Mouse (Mus musculus) kidney, embryonic 15.5 days (tissue): Measurements from ENCODE around the gene Lrrfip1. TPM values are rescaled to one million over a fixed set of nuclear protein-coding genes. Genes with fewer than 3 reads are reported as not detected.

Experiments
- ATAC-seq: fragments of 200-750 bp; cut with Nextera tagmentation; replicated peaks from 2 replicates; pipeline ENCODE4 v1.8.0; 2017; ENCODE audit warnings: moderate TSS enrichment; ENCODE audit not compliant: low FRiP score
- H3K27ac ChIP-seq: fragments of 300-500 bp; sonication (generic); 2 replicates; pipeline ENCODE4 v1.5.1; 2015; ENCODE audit warnings: mild to moderate bottlenecking, inconsistent platforms
- H3K27me3 ChIP-seq: fragments of 300-500 bp; sonication (generic); 2 replicates; pipeline ENCODE4 v1.6.1; 2015; ENCODE audit warnings: inconsistent platforms
- H3K36me3 ChIP-seq: fragments of 300-500 bp; sonication (generic); 2 replicates; pipeline ENCODE4 v1.6.1; 2015; ENCODE audit warnings: inconsistent platforms
- H3K4me1 ChIP-seq: fragments of 300-500 bp; sonication (generic); 2 replicates; pipeline ENCODE4 v1.6.1; 2015; ENCODE audit warnings: inconsistent platforms
- H3K4me2 ChIP-seq: fragments of 300-500 bp; sonication (generic); 2 replicates; pipeline ENCODE4 v1.6.1; 2015; ENCODE audit warnings: moderate library complexity, mild to moderate bottlenecking, inconsistent platforms
- H3K4me3 ChIP-seq: fragments of 300-500 bp; sonication (generic); replicated peaks from 2 replicates; pipeline ENCODE4 v1.5.1; 2015; ENCODE audit warnings: mild to moderate bottlenecking, inconsistent platforms
- H3K9ac ChIP-seq: fragments of 300-500 bp; sonication (generic); 2 replicates; pipeline ENCODE4 v1.6.1; 2015; ENCODE audit warnings: mild to moderate bottlenecking, inconsistent platforms
- H3K9me3 ChIP-seq: fragments of 300-500 bp; sonication (generic); replicated peaks from 2 replicates; pipeline ENCODE4 v1.6.1; 2016; ENCODE audit warnings: inconsistent platforms
- WGBS: fragments of 180-500 bp; shearing (Covaris S2); methylation state at CpG from one replicate; pipeline ENCODE4 v1.1.7; 2015; ENCODE audit warnings: mixed read lengths; 5-methylcytosine and 5-hydroxymethylcytosine counted together
- polyA plus RNA-seq: library from polyadenylated mRNA; unstranded; fragments of >200 nt; fragmentation: Nextera tagmentation; extraction: Ambion mirVana; gene quantifications from 2 replicates; pipeline ENCODE4 v1.2.1, GENCODE M21; 2015

Gene Lrrfip1
- polyA plus RNA-seq, 1 experiment from 2014 or later, result 43.9 TPM

GRCm38 (mm10) chr1:91123004-91123403, 124.5 kb downstream of the Lrrfip1 start:
- H3K4me3 ChIP-seq, result no peak overlapping the region
- H3K27me3 ChIP-seq, result no peaks in the 10 kb centered on the region
- H3K4me1 ChIP-seq, result peaks cover 19% of the 10 kb centered on the region; the same call in 1 of the 2 replicates
- no peak overlapping the region for H3K4me2 ChIP-seq
- H3K9me3 ChIP-seq, result no peaks in the 10 kb centered on the region
- H3K36me3 ChIP-seq, result peaks cover 48% of the 10 kb centered on the region
- ATAC-seq, result no peak
- 70% methylated on average over 5 of the region's 5 CpGs for WGBS
- H3K9ac ChIP-seq, result no peak overlapping the region
- H3K27ac ChIP-seq, result no peak overlapping the region

- H3K4me1 ChIP-seq, result peaks cover 19% of the 10 kb centered on the region; the same call in 1 of the 2 replicates
- no peak overlapping the region for H3K9ac ChIP-seq
- peaks cover 53% of the 10 kb centered on the region for H3K36me3 ChIP-seq
These were observed 124.9 kb downstream of the Lrrfip1 start for GRCm38 (mm10) chr1:91123466-91123865.

GRCm38 (mm10) chr1:91128849-91129248, 130.3 kb downstream of the Lrrfip1 start:
- Histone ChIP-seq H3K27me3 (no peaks in the 10 kb centered on the region), H3K4me3 (no peak overlapping the region), H3K36me3 (peaks cover 37% of the 10 kb centered on the region), H3K4me1 (no peaks in the 10 kb centered on the region), H3K9me3 (no peaks in the 10 kb centered on the region), H3K4me2 (no peak overlapping the region), H3K9ac (no peak overlapping the region), H3K27ac (no peak overlapping the region)
- WGBS, result 92% methylated on average over 4 of the region's 4 CpGs
- ATAC-seq, result no peak

More at GRCm38 (mm10) chr1:91123466-91123865, 124.9 kb downstream of the Lrrfip1 start:
- ATAC-seq, result no peak
- no peak overlapping the region for H3K4me2 ChIP-seq
- H3K9me3 ChIP-seq, result no peaks in the 10 kb centered on the region
- H3K27me3 ChIP-seq, result no peaks in the 10 kb centered on the region
- H3K4me3 ChIP-seq, result no peak overlapping the region
- H3K27ac ChIP-seq, result no peak overlapping the region
- 87% methylated on average over 3 of the region's 3 CpGs for WGBS

- WGBS, result 79% methylated on average over 2 of the region's 2 CpGs
- H3K4me2 ChIP-seq, result no peak overlapping the region
- H3K27me3 ChIP-seq, result no peaks in the 10 kb centered on the region
- no peak overlapping the region for H3K27ac ChIP-seq
- H3K4me3 ChIP-seq, result no peak overlapping the region
- H3K4me1 ChIP-seq, result no peaks in the 10 kb centered on the region
- no peaks in the 10 kb centered on the region for H3K36me3 ChIP-seq
- no peaks in the 10 kb centered on the region for H3K9me3 ChIP-seq
- H3K9ac ChIP-seq, result no peak overlapping the region
- ATAC-seq, result no peak
These were observed 138.5 kb downstream of the Lrrfip1 start for GRCm38 (mm10) chr1:91137036-91137435.

- no peak within 1 kb of the TSS for H3K9ac ChIP-seq
- no peaks in the 10 kb centered on the region for H3K36me3 ChIP-seq
- no peaks in the 10 kb centered on the region for H3K4me1 ChIP-seq
- no peak for ATAC-seq
- no peaks in the 10 kb centered on the region for H3K9me3 ChIP-seq
- no peak within 1 kb of the TSS for H3K27ac ChIP-seq
- WGBS, result 72% methylated on average over 20 of the region's 20 CpGs
- no peak within 1 kb of the TSS for H3K4me2 ChIP-seq
- no peak within 1 kb of the TSS for H3K4me3 ChIP-seq
- no peaks in the 10 kb centered on the region for H3K27me3 ChIP-seq
These were observed 146.3 kb downstream of the Lrrfip1 start, which contains the start of gene Rbm44 for GRCm38 (mm10) chr1:91144813-91145212. Gene Rbm44, plus strand, starts transcription at chr1:91145089.

GRCm38 (mm10) chr1:91151509-91151908, 153.0 kb downstream of the Lrrfip1 start:
- no peaks in the 10 kb centered on the region for H3K27me3 ChIP-seq
- H3K4me1 ChIP-seq, result no peaks in the 10 kb centered on the region
- H3K9me3 ChIP-seq, result no peaks in the 10 kb centered on the region
- 89% methylated on average over 2 of the region's 2 CpGs for WGBS
- H3K9ac ChIP-seq, result no peak overlapping the region
- H3K36me3 ChIP-seq, result no peaks in the 10 kb centered on the region
- no peak overlapping the region for H3K27ac ChIP-seq
- no peak overlapping the region for H3K4me2 ChIP-seq
- no peak overlapping the region for H3K4me3 ChIP-seq
- ATAC-seq, result no peak

- Histone ChIP-seq H3K9me3 (no peaks in the 10 kb centered on the region; the same call in 1 of the 2 replicates), H3K4me1 (no peaks in the 10 kb centered on the region), H3K27ac (no peak overlapping the region), H3K4me2 (no peak overlapping the region), H3K4me3 (no peak overlapping the region), H3K9ac (no peak overlapping the region), H3K27me3 (0 out of 2 replicates have a peak, but pooled peaks cover 3% of the 10 kb centered on the region), H3K36me3 (no peaks in the 10 kb centered on the region)
- 82% methylated on average over 6 of the region's 6 CpGs for WGBS
- no peak for ATAC-seq
These were observed 168.3 kb downstream of the Lrrfip1 start for GRCm38 (mm10) chr1:91166798-91167197.

- Histone ChIP-seq H3K4me1 (no peaks in the 10 kb centered on the region), H3K27me3 (0 out of 2 replicates have a peak, but pooled peaks cover 3% of the 10 kb centered on the region), H3K4me3 (no peak overlapping the region), H3K27ac (no peak overlapping the region), H3K4me2 (no peak overlapping the region), H3K36me3 (no peaks in the 10 kb centered on the region), H3K9me3 (peaks cover 4% of the 10 kb centered on the region; the same call in 1 of the 2 replicates), H3K9ac (no peak overlapping the region)
- WGBS, result 81% methylated on average over 4 of the region's 4 CpGs
- ATAC-seq, result no peak
These were observed 170.6 kb downstream of the Lrrfip1 start for GRCm38 (mm10) chr1:91169157-91169556.

- Histone ChIP-seq H3K4me2 (no peak overlapping the region), H3K4me1 (peaks cover 6% of the 10 kb centered on the region), H3K27me3 (peaks cover 7% of the 10 kb centered on the region), H3K9me3 (peaks cover 4% of the 10 kb centered on the region; the same call in 1 of the 2 replicates), H3K4me3 (no peak overlapping the region), H3K36me3 (no peaks in the 10 kb centered on the region), H3K9ac (no peak overlapping the region), H3K27ac (no peak overlapping the region)
- ATAC-seq, result no peak
- 82% methylated on average over 5 of the region's 5 CpGs for WGBS
These were observed 176.3 kb downstream of the Lrrfip1 start for GRCm38 (mm10) chr1:91174796-91175195.

GRCm38 (mm10) chr1:91176026-91176425, 177.5 kb downstream of the Lrrfip1 start:
- Histone ChIP-seq H3K36me3 (no peaks in the 10 kb centered on the region), H3K27me3 (peaks cover 20% of the 10 kb centered on the region), H3K27ac (no peak overlapping the region), H3K4me2 (no peak overlapping the region), H3K4me1 (peaks cover 18% of the 10 kb centered on the region), H3K9ac (no peak overlapping the region), H3K9me3 (peaks cover 4% of the 10 kb centered on the region; the same call in 1 of the 2 replicates), H3K4me3 (no peak overlapping the region)
- no peak for ATAC-seq
- 48% methylated on average over 3 of the region's 3 CpGs for WGBS

GRCm38 (mm10) chr1:91176871-91177270, 178.3 kb downstream of the Lrrfip1 start:
- H3K27me3 ChIP-seq, result peaks cover 25% of the 10 kb centered on the region
- no peak overlapping the region for H3K4me3 ChIP-seq
- no peak overlapping the region for H3K27ac ChIP-seq
- peaks cover 26% of the 10 kb centered on the region for H3K4me1 ChIP-seq
- 72% methylated on average over 4 of the region's 4 CpGs for WGBS
- no peaks in the 10 kb centered on the region for H3K36me3 ChIP-seq
- H3K4me2 ChIP-seq, result no peak overlapping the region
- H3K9ac ChIP-seq, result no peak overlapping the region
- peaks cover 4% of the 10 kb centered on the region; the same call in 1 of the 2 replicates for H3K9me3 ChIP-seq
- ATAC-seq, result no peak
